Mouse (Mus musculus) lung, adult 2 months (tissue): ENCODE measurements at regions not wholly inside any gene's neighbourhood (a gene's known extent, or its start where the extent isn't known, plus 50 kb on each side); places are given as distances from the start of the nearest gene placed in this dataset.
A peak's percentile ranks its signal among the peaks of the same experiment; 100 is the strongest.

ENCODE experiments used
- DNase-seq: peaks from one replicate; pipeline ENCODE4 v3.0.0; 2022
- H3K4me1 ChIP-seq: fragments of 200-500 bp; 2 replicates; pipeline ENCODE4 v1.6.1; 2011; ENCODE audit warnings: low read length; ENCODE audit not compliant: control insufficient read depth, insufficient read depth
- H3K4me3 ChIP-seq: fragments of 200-500 bp; replicated peaks from 2 replicates; pipeline ENCODE3; 2011; ENCODE audit warnings: low read depth, mild to moderate bottlenecking, control low read depth, low read length; ENCODE audit errors: extremely low read depth
- CTCF ChIP-seq: fragments of 200-500 bp; IDR thresholded peaks from 2 replicates; pipeline ENCODE4 v1.5.1; 2011; ENCODE audit warnings: mild to moderate bottlenecking, low read length, control low read depth; ENCODE audit not compliant: insufficient read depth
- POLR2A ChIP-seq: fragments of 200-500 bp; IDR thresholded peaks from 2 replicates; pipeline ENCODE4 v1.6.1; 2011; ENCODE audit warnings: low read depth, mild to moderate bottlenecking, control low read depth, low read length, borderline replicate concordance; ENCODE audit errors: extremely low read depth
- WGBS: fragments of 180-500 bp; shearing (Covaris S2); methylation state at CpG from one replicate; pipeline ENCODE4 v1.1.7; 2018; 5-methylcytosine and 5-hydroxymethylcytosine counted together

GRCm38 (mm10) chr13:105377038-105377437 lies 66.4 kb upstream of the Htr1a start:
- TF ChIP-seq CTCF (peak; percentile 44; the same call in 1 of the 2 replicates), POLR2A (no peak)
- peak; percentile 44 for DNase-seq

GRCm38 (mm10) chr13:105378587-105378986 lies 64.9 kb upstream of the Htr1a start:
- Histone ChIP-seq H3K4me3 (no peak overlapping the region), H3K4me1 (no peaks in the 10 kb centered on the region)
- WGBS: 84% methylated on average over 9 of the region's 9 CpGs
- DNase-seq: no peak
- no peak for TF ChIP-seq POLR2A
- no peak for TF ChIP-seq CTCF

More at GRCm38 (mm10) chr13:105377038-105377437, 66.4 kb upstream of the Htr1a start:
- Histone ChIP-seq H3K4me3 (no peak overlapping the region), H3K4me1 (no peaks in the 10 kb centered on the region)
- 0% methylated on average over 2 of the region's 2 CpGs for WGBS

GRCm38 (mm10) chr13:105387016-105387772 lies 56.2 kb upstream of the Htr1a start:
- H3K4me1 ChIP-seq: no peaks in the 10 kb centered on the region
- no peak for DNase-seq
- no peak overlapping the region for H3K4me3 ChIP-seq
- WGBS: 55% methylated on average over 4 of the region's 4 CpGs
- TF ChIP-seq CTCF: no peak
- no peak for TF ChIP-seq POLR2A
